Mouse (Mus musculus): ENCODE results near the gene Nek4.
A peak's percentile ranks its signal among the peaks of the same experiment; 100 is the strongest.

Nek4 gene

GRCm38 (mm10) chr14:30974204-30974603, 23.0 kb downstream of the Nek4 start:
- DNase-seq = no peak

- no peak for DNase-seq
These were observed 25.0 kb downstream of the Nek4 start for GRCm38 (mm10) chr14:30976222-30976621.

GRCm38 (mm10) chr14:30996417-30996816, 45.2 kb downstream of the Nek4 start:
- DNase-seq = no peak

- no peak for DNase-seq
These were observed 49.2 kb downstream of the Nek4 start for GRCm38 (mm10) chr14:31000356-31000755.

GRCm38 (mm10) chr14:31000816-31001306, 49.7 kb downstream of the Nek4 start:
- no peak for DNase-seq

GRCm38 (mm10) chr14:31001307-31002205, 50.4 kb downstream of the Nek4 start, which contains the start of the genes Glt8d1 and Spcs1:
Gene Glt8d1 (plus strand): TSS chr14:31001400.
Gene Spcs1 (minus strand): TSS chr14:31001672.
- DNase-seq = peak; percentile 73 to 91

GRCm38 (mm10) chr14:31004527-31004926, 53.4 kb downstream of the Nek4 start:
- no peak for DNase-seq

GRCm38 (mm10) chr14:31006779-31007178, 55.6 kb downstream of the Nek4 start:
- DNase-seq = no peak

GRCm38 (mm10) chr14:31011588-31011987, 60.4 kb downstream of the Nek4 start:
- DNase-seq = no peak

- no peak for DNase-seq
These were observed 62.8 kb downstream of the Nek4 start for GRCm38 (mm10) chr14:31013928-31014327.

- DNase-seq = no peak
These were observed 64.9 kb downstream of the Nek4 start for GRCm38 (mm10) chr14:31016063-31016462.

- DNase-seq = no peak
These were observed 66.7 kb downstream of the Nek4 start for GRCm38 (mm10) chr14:31017854-31018253.

GRCm38 (mm10) chr14:31018860-31019291, 67.7 kb downstream of the Nek4 start, which contains the start of the genes Pbrm1 and Gnl3:
Gene Pbrm1 (plus strand): TSS chr14:31019138.
Gene Gnl3 (minus strand): TSS chr14:31019152.
- peak; percentile 95 for DNase-seq

- peak; percentile 79 to 80 for DNase-seq
These were observed 68.4 kb downstream of the Nek4 start for GRCm38 (mm10) chr14:31019331-31020205.

- DNase-seq = no peak
These were observed 71.4 kb downstream of the Nek4 start for GRCm38 (mm10) chr14:31022579-31022978.

GRCm38 (mm10) chr14:31025785-31026184, 74.6 kb downstream of the Nek4 start:
- no peak for DNase-seq
